Mouse (Mus musculus) embryonic fibroblast, embryonic 13.5 days (primary cell): ENCODE results near the gene Inpp5a. TPM values are rescaled to one million over a fixed set of nuclear protein-coding genes. Genes with fewer than 3 reads are reported as not detected.
"Not testable (repeated sequence)": the region's sequence is repeated elsewhere in the genome, so short reads cannot be mapped to it uniquely, and the experiment has no call there.

Experiments used
- H3K27ac ChIP-seq: 2 replicates; pipeline ENCODE4 v1.5.1; 2012; ENCODE audit warnings: low read length, control low read depth, inconsistent platforms; ENCODE audit not compliant: insufficient read depth
- H3K4me1 ChIP-seq: 2 replicates; pipeline ENCODE4 v1.6.1; 2011; ENCODE audit warnings: low read length; ENCODE audit not compliant: control insufficient read depth, insufficient read depth
- H3K4me3 ChIP-seq: 2 replicates; pipeline ENCODE4 v1.5.1; 2011; ENCODE audit warnings: mild to moderate bottlenecking, control low read depth, low read length; ENCODE audit not compliant: insufficient read depth
- CTCF ChIP-seq: IDR thresholded peaks from 2 replicates; pipeline ENCODE4 v1.5.1; 2011; ENCODE audit warnings: mild to moderate bottlenecking, control low read depth, low read length, moderate library complexity, borderline replicate concordance; ENCODE audit not compliant: insufficient read depth
- POLR2A ChIP-seq: IDR thresholded peaks from 2 replicates; pipeline ENCODE4 v1.6.1; 2011; ENCODE audit warnings: low read depth, mild to moderate bottlenecking, control low read depth, low read length, moderate library complexity
- polyA plus RNA-seq: library from polyadenylated mRNA; stranded (reverse); fragments of >200 nt; gene quantifications from 2 replicates; pipeline ENCODE4 v1.2.4, GENCODE M21; 2011; ENCODE audit warnings: low read depth; ENCODE audit not compliant: missing spikeins, insufficient read length

The Inpp5a gene
- polyA plus RNA-seq, 1 experiment, result 85.4 TPM

DNA sequence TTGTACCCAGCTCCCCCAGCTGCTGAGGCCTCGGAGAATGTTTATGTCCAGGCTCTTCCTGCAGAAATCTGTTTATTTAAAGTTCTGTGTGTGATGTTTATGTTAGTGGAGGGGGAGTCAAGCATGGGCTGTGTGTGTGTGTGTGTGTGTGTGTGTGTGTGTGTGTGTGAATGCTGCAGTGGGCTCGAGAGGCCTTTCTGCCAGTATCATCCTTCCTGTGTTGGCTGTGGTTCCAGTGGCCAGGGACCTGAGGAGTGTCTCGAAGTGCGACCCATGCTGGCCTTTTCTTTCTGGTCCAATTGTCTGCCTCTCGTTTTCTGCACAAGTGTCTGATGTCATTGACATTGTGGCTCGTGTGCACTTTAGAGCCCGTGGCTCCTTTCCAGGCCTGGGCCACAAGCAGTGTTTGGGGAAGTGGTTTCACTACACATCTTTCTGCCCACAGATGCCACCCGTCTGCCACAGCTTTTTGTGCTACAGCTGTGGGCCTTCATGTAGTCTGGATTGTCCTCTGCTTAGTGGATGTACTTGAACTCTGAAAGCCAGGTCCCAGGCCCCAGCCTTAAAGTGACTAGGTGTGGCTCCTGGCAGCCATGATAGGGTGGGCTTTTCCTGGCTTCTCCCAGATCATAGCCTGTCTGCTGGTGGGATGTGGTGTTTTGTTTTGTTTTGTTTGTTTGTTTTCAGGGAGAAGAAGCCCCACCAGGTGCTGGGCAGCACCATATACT, 23.5 kb downstream of the Inpp5a start:
- no peak overlapping the region for H3K27ac ChIP-seq
- TF ChIP-seq POLR2A, result no peak
- H3K4me3 ChIP-seq, result no peak overlapping the region
- peaks cover 5% of the 10 kb centered on the region; the same call in 1 of the 2 replicates for H3K4me1 ChIP-seq

DNA sequence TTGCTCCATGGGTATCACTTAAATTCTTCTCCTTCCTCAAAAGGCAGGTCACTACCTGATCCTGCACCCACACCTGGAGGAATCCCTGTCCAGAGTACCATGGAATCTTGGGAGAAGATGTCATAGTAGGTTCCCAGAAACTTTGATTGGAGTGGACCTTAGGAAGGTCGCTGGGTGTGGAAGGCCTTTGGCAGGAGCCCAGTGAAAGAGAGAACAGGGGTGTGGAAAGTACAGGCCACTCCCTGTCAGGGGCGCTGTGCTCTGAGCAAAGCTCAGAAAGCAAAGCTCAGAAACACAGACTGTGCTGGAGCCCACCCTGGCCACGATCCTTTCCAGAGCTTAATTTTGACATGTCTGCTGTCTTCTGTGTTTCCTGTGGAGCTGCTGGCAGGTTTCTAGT, 24.5 kb downstream of the Inpp5a start:
- no peak for TF ChIP-seq POLR2A
- no peak for TF ChIP-seq CTCF
- Histone ChIP-seq H3K27ac (no peak overlapping the region), H3K4me3 (no peak overlapping the region), H3K4me1 (peaks cover 5% of the 10 kb centered on the region; the same call in 1 of the 2 replicates)

DNA sequence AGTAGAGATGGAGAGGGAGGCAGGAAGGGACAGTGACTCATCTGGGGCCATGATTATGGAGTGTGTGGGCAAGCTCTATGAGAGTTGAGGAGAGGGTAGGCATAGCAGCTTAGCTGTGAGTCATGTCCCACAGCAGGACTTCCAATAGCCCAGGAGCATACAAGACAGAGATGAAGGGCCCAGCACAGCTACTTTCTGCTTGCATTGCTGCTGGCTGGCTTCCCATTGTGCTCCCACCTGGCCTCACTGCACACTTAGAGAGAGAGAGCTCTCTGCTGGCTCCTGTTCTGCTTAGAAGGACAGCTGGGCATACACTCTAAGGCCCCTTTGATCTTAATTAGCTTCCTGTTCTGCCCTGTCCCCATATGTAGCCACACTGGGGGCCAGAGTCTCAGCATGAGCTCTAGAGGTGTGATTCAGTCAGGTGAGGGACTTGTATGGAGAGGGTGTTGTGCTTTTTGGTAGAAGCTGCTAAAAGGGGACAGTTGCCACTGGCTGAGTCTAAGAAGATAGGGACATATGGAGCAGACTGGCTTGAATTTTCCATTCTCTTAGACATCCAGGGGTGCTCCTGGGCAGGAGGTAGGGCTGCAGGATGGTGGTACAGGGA, 26.8 kb downstream of the Inpp5a start:
- Histone ChIP-seq H3K27ac (no peak overlapping the region), H3K4me1 (peaks cover 5% of the 10 kb centered on the region; the same call in 1 of the 2 replicates), H3K4me3 (no peak overlapping the region)
- TF ChIP-seq POLR2A (no peak), CTCF (no peak)

DNA sequence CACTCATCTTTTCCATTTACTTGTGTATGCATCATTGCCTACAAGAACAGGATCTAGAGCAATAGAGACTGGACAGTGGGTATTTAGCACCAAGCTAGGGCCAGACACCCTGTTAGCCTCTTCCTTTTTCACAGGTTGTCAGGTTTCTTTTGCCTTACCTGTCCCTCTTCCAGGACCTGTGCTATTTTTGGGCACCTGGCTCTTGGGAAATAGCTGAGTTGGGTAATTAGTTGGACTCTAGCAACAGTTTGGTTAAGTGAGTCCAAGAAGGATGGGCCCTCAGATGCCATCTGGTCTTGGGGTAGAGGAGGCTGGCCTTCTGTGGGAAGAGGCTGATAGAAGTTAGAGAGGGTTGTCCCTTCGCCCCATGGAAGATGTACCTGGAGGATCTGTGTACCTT, 29.5 kb downstream of the Inpp5a start:
- Histone ChIP-seq H3K4me3 (no peak overlapping the region), H3K4me1 (peaks cover 5% of the 10 kb centered on the region; the same call in 1 of the 2 replicates), H3K27ac (no peak overlapping the region)
- TF ChIP-seq CTCF, result no peak

DNA sequence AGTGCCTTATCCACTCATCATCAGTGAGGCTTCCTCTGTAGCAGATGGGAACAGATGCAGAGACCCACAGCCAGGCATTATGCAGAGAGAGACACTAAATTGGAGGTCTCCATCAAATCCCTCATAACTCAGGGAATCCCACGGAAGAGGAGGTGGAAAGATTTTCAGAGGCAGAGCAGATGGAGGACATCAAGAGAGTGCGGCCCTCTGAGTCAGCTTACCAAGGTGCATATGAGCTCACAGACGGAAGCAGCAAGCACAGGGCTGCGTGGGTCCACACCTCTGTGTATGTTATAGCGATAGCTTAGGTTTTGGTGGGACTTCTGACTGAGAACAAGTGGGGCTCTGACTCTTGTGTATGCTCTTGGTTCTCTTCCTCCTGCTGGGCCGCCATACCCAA, 33.9 kb downstream of the Inpp5a start:
- TF ChIP-seq POLR2A (no peak), CTCF (no peak)
- Histone ChIP-seq H3K4me1 (no peaks in the 10 kb centered on the region), H3K27ac (no peak overlapping the region), H3K4me3 (no peak overlapping the region)

DNA sequence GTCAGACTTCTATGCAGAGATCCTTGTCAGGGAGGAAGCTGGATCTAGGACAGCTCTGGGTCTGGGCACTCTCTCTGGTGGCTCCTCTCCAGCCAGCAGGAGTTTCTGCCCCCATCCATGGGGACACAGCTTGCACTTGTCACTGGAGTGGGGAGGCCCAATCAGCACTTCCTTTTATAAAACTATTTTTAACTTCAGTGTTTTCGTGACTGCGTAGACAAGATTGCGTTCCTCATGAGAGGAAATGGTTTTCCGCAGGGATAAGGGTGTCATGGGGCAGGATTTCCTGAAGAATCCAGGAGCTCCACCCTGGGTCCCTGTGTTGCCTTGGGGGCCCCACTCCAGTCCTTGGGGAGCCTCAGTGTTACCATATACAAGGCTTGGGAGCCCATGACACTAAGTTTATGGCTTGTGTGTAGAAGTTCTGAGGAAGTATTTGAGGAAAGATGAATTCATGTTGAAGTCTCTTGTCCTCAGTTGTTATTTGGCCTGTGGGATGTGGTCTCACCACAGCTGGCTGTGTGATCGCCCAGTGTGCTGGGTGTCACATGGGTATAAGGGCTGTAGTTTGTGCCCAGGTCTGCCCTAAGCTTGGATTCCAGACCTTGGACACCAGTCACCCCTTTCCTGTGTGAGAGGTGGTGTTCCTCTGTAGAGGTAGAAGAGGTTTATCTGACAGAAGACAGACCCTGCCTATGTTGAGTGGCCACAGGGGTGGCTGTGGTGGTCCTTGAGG, 45.4 kb downstream of the Inpp5a start:
- Histone ChIP-seq H3K27ac (no peak overlapping the region), H3K4me1 (no peaks in the 10 kb centered on the region), H3K4me3 (no peak overlapping the region)
- TF ChIP-seq CTCF, result no peak
- no peak for TF ChIP-seq POLR2A

DNA sequence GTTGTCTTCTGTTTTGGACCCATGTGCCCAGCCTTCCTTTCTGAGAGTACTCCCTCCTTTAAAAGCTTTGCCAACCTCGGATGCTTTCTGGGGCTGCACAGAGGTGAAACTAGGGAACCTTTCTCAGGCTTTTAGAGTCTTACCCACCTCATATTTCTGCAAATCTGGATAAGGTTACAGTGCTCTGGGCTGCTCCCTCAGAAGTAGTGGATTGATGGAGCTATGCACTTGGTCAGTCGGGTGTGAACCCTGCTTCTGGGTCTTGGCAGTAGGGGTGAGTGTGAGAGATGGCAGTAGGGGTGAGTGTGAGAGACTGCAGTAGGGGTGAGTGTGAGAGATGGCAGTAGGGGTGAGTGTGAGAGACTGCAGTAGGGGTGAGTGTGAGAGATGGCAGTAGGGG, 46.0 kb downstream of the Inpp5a start:
- H3K4me1 ChIP-seq, H3K4me3 ChIP-seq: not testable (repeated sequence)

DNA sequence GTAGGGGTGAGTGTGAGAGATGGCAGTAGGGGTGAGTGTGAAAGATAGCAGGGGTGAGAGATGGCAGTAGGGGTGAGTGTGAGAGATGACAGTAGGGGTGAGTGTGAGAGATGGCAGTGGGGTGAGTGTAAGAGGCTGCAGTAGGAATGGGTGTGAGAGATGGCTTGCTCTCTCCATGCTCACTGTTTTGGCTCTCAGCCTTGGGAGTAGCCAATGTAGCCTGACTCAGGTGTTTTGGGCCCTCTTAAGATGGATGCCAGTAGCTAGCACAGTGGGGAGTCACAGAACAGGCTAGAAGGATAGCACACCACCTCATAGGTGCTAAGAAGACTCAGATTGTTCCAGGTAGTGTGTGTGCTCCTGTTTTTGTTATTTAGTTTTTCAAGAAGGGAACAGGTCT, 46.8 kb downstream of the Inpp5a start:
- TF ChIP-seq POLR2A (no peak), CTCF (no peak)
- H3K4me1 ChIP-seq, result peaks cover 5% of the 10 kb centered on the region
- no peak overlapping the region for H3K4me3 ChIP-seq
- H3K27ac ChIP-seq, result no peak overlapping the region

More for the DNA sequence above, 46.0 kb downstream of the Inpp5a start:
- not testable (repeated sequence) for H3K27ac ChIP-seq

DNA sequence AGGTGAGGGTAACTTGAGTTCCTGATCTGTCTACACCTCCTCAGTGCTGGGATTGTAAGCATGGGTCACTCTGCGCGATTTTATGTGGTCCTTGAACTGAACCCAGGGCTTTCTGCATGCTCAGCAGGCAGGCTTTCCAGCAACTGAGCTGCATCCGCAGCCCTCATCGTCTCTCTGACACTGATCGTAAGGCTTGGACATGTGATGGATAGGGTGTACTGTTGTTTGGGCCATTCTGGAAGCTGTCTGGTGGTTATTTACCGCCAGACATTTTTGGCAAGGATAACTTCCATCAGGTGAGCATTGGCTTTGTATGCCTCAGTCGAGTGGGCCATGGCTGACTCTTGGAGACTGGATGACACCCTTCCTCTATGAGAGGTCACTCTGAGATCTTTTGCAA, 48.0 kb downstream of the Inpp5a start:
- Histone ChIP-seq H3K4me1 (peaks cover 11% of the 10 kb centered on the region), H3K27ac (no peak overlapping the region), H3K4me3 (no peak overlapping the region)
- no peak for TF ChIP-seq POLR2A
- no peak for TF ChIP-seq CTCF

DNA sequence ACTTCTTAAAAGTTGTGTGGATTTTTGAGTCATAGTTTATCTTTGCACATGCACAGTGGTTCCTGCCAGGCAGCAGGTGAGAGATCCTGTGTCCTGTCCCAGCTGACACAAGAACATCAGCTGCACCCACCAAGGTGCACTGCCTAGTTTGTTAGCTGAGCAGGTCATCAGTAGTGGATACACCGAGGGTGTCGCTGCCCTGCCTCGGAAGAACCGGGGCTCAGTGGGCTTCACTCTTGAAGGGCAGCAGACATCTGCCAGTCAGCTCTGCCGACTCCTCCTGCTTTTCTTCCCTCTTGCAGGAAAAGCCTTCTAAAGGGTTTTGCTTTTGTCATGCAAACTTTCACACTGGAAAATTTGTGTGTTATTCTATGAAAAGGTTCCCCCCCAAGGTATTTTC, 48.6 kb downstream of the Inpp5a start:
- Histone ChIP-seq H3K27ac (no peak overlapping the region), H3K4me1 (peaks cover 13% of the 10 kb centered on the region), H3K4me3 (no peak overlapping the region)
- TF ChIP-seq CTCF (no peak), POLR2A (no peak)
